Mouse (Mus musculus) embryonic facial prominence, embryonic 12.5 days (tissue): Measurements from ENCODE around the gene Kdelr2. TPM values are rescaled to one million over a fixed set of nuclear protein-coding genes. Genes with fewer than 3 reads are reported as not detected.

Experiments used
- ATAC-seq: fragments of 200-750 bp; cut with Nextera tagmentation; 2 replicates; pipeline ENCODE4 v1.8.0; 2017; ENCODE audit not compliant: insufficient number of reproducible peaks, insufficient read depth, low FRiP score, low TSS enrichment
- H3K27ac ChIP-seq: fragments of 300-500 bp; sonication (generic); 2 replicates; pipeline ENCODE4 v1.5.1; 2016; ENCODE audit warnings: mild to moderate bottlenecking
- H3K27me3 ChIP-seq: fragments of 300-500 bp; sonication (generic); 2 replicates; pipeline ENCODE4 v1.6.1; 2016; ENCODE audit warnings: mild to moderate bottlenecking, moderate library complexity
- H3K36me3 ChIP-seq: fragments of 300-500 bp; sonication (generic); 2 replicates; pipeline ENCODE4 v1.6.1; 2016; ENCODE audit warnings: mild to moderate bottlenecking
- H3K4me1 ChIP-seq: fragments of 300-500 bp; sonication (generic); 2 replicates; pipeline ENCODE4 v1.6.1; 2016
- H3K4me2 ChIP-seq: fragments of 300-500 bp; sonication (generic); replicated peaks from 2 replicates; pipeline ENCODE4 v1.6.1; 2016; ENCODE audit warnings: mild to moderate bottlenecking, moderate library complexity
- H3K4me3 ChIP-seq: fragments of 300-500 bp; sonication (generic); 2 replicates; pipeline ENCODE4 v1.5.1; 2016; ENCODE audit warnings: mild to moderate bottlenecking
- H3K9ac ChIP-seq: fragments of 300-500 bp; sonication (generic); 2 replicates; pipeline ENCODE4 v1.6.1; 2016; ENCODE audit warnings: mild to moderate bottlenecking, moderate library complexity
- H3K9me3 ChIP-seq: fragments of 300-500 bp; sonication (generic); 2 replicates; pipeline ENCODE4 v1.6.1; 2016; ENCODE audit warnings: mild to moderate bottlenecking, moderate library complexity
- WGBS: fragments of 180-500 bp; shearing (Covaris S2); methylation state at CpG from one replicate; pipeline ENCODE4 v1.1.7; 2016; 5-methylcytosine and 5-hydroxymethylcytosine counted together
- polyA plus RNA-seq: library from polyadenylated mRNA; unstranded; fragments of >200 nt; fragmentation: Nextera tagmentation; extraction: Ambion mirVana; gene quantifications from 2 replicates; pipeline ENCODE4 v1.2.1, GENCODE M21; 2016

Kdelr2 gene
- 288 and 302 TPM in 2 replicates for polyA plus RNA-seq

- H3K4me3 ChIP-seq = peak within 1 kb of the TSS; percentile 94
- no peaks in the 10 kb centered on the region for H3K27me3 ChIP-seq
- H3K9ac ChIP-seq = peak within 1 kb of the TSS; percentile 96
- peak within 1 kb of the TSS; percentile 89 for H3K27ac ChIP-seq
- no peaks in the 10 kb centered on the region for H3K9me3 ChIP-seq
- H3K36me3 ChIP-seq = peaks cover 31% of the 10 kb centered on the region; the same call in 1 of the 2 replicates
- peaks cover 17% of the 10 kb centered on the region for H3K4me1 ChIP-seq
- H3K4me2 ChIP-seq = peak within 1 kb of the TSS; percentile 79
- peak; percentile 90 for ATAC-seq
- WGBS = under 1% methylated on average over 72 of the region's 72 CpGs
Observed at GRCm38 (mm10) chr5:143403221-143404147, at the start of gene Kdelr2. TSS of gene Kdelr2 (plus strand) at chr5:143403838.

GRCm38 (mm10) chr5:143356017-143356416 is 47.6 kb upstream of the Kdelr2 start:
- no peaks in the 10 kb centered on the region for H3K9me3 ChIP-seq
- no peak overlapping the region for H3K9ac ChIP-seq
- no peak for ATAC-seq
- H3K27ac ChIP-seq = no peak overlapping the region
- no peaks in the 10 kb centered on the region for H3K36me3 ChIP-seq
- H3K4me2 ChIP-seq = no peak overlapping the region
- peaks cover 21% of the 10 kb centered on the region for H3K27me3 ChIP-seq
- H3K4me3 ChIP-seq = no peak overlapping the region
- WGBS = 37% methylated on average over 5 of the region's 5 CpGs
- peaks cover 8% of the 10 kb centered on the region; the same call in 1 of the 2 replicates for H3K4me1 ChIP-seq

- Histone ChIP-seq H3K4me2 (peak within 1 kb of the TSS; percentile 48), H3K9me3 (no peaks in the 10 kb centered on the region), H3K36me3 (no peaks in the 10 kb centered on the region), H3K27me3 (peaks cover 21% of the 10 kb centered on the region), H3K4me3 (peak within 1 kb of the TSS; percentile 26), H3K27ac (no peak within 1 kb of the TSS), H3K4me1 (peaks cover 8% of the 10 kb centered on the region; the same call in 1 of the 2 replicates), H3K9ac (peak within 1 kb of the TSS; percentile 8; the same call in 1 of the 2 replicates)
- ATAC-seq = no peak
- 10% methylated on average over 17 of the region's 17 CpGs for WGBS
Observed at GRCm38 (mm10) chr5:143356686-143357388, 46.8 kb upstream of the Kdelr2 start, which contains the start of gene Grid2ip. TSS of gene Grid2ip (plus strand) at chr5:143357338.

GRCm38 (mm10) chr5:143357564-143357963 is 46.1 kb upstream of the Kdelr2 start:
- Histone ChIP-seq H3K4me3 (peak overlapping the region; percentile 26), H3K9ac (peak overlapping the region; percentile 8; the same call in 1 of the 2 replicates), H3K27me3 (peaks cover 24% of the 10 kb centered on the region), H3K36me3 (no peaks in the 10 kb centered on the region), H3K4me2 (peak overlapping the region; percentile 48), H3K27ac (no peak overlapping the region), H3K9me3 (no peaks in the 10 kb centered on the region), H3K4me1 (peaks cover 8% of the 10 kb centered on the region; the same call in 1 of the 2 replicates)
- ATAC-seq = no peak
- WGBS = 2% methylated on average over 28 of the region's 28 CpGs

GRCm38 (mm10) chr5:143359263-143359662 is 44.4 kb upstream of the Kdelr2 start:
- Histone ChIP-seq H3K27me3 (peaks cover 40% of the 10 kb centered on the region), H3K4me1 (peaks cover 18% of the 10 kb centered on the region; the same call in 1 of the 2 replicates), H3K9me3 (no peaks in the 10 kb centered on the region), H3K4me2 (no peak overlapping the region), H3K36me3 (no peaks in the 10 kb centered on the region), H3K4me3 (no peak overlapping the region), H3K27ac (no peak overlapping the region), H3K9ac (no peak overlapping the region)
- 31% methylated on average over 7 of the region's 7 CpGs for WGBS
- ATAC-seq = no peak

GRCm38 (mm10) chr5:143360000-143360399 is 43.6 kb upstream of the Kdelr2 start:
- Histone ChIP-seq H3K27ac (no peak overlapping the region), H3K4me1 (peaks cover 24% of the 10 kb centered on the region; the same call in 1 of the 2 replicates), H3K36me3 (no peaks in the 10 kb centered on the region), H3K4me2 (no peak overlapping the region), H3K4me3 (no peak overlapping the region), H3K9me3 (no peaks in the 10 kb centered on the region), H3K9ac (no peak overlapping the region), H3K27me3 (peaks cover 47% of the 10 kb centered on the region)
- no peak for ATAC-seq
- 53% methylated on average over 5 of the region's 5 CpGs for WGBS

GRCm38 (mm10) chr5:143361428-143361827 is 42.2 kb upstream of the Kdelr2 start:
- no peak for ATAC-seq
- peaks cover 59% of the 10 kb centered on the region for H3K27me3 ChIP-seq
- no peaks in the 10 kb centered on the region for H3K36me3 ChIP-seq
- peaks cover 24% of the 10 kb centered on the region; the same call in 1 of the 2 replicates for H3K4me1 ChIP-seq
- H3K9me3 ChIP-seq = no peaks in the 10 kb centered on the region
- no peak overlapping the region for H3K9ac ChIP-seq
- WGBS = 63% methylated on average over 7 of the region's 7 CpGs
- no peak overlapping the region for H3K4me2 ChIP-seq
- no peak overlapping the region for H3K27ac ChIP-seq
- H3K4me3 ChIP-seq = no peak overlapping the region

GRCm38 (mm10) chr5:143363678-143364615 is 39.7 kb upstream of the Kdelr2 start:
- WGBS = under 1% methylated on average over 47 of the region's 47 CpGs

GRCm38 (mm10) chr5:143367931-143368330 is 35.7 kb upstream of the Kdelr2 start:
- Histone ChIP-seq H3K4me3 (no peak overlapping the region), H3K9me3 (no peaks in the 10 kb centered on the region), H3K36me3 (no peaks in the 10 kb centered on the region), H3K9ac (no peak overlapping the region), H3K4me1 (peaks cover 26% of the 10 kb centered on the region), H3K27ac (no peak overlapping the region), H3K27me3 (peaks cover 90% of the 10 kb centered on the region), H3K4me2 (no peak overlapping the region)
- no peak for ATAC-seq
- 75% methylated on average over 3 of the region's 3 CpGs for WGBS

More at GRCm38 (mm10) chr5:143363678-143364615, 39.7 kb upstream of the Kdelr2 start:
- no peaks in the 10 kb centered on the region for H3K9me3 ChIP-seq
- peak overlapping the region; percentile 45 for H3K4me3 ChIP-seq
- H3K4me2 ChIP-seq = peak overlapping the region; percentile 93
- peak overlapping the region; percentile 57 for H3K9ac ChIP-seq
- no peak overlapping the region for H3K27ac ChIP-seq
- ATAC-seq = peak; percentile 76; the same call in 1 of the 2 replicates
- no peaks in the 10 kb centered on the region for H3K36me3 ChIP-seq
- H3K27me3 ChIP-seq = peaks cover 56% of the 10 kb centered on the region
- peaks cover 16% of the 10 kb centered on the region; the same call in 1 of the 2 replicates for H3K4me1 ChIP-seq

- Histone ChIP-seq H3K9me3 (no peaks in the 10 kb centered on the region), H3K4me3 (peak overlapping the region; percentile 20), H3K4me2 (peak overlapping the region; percentile 47), H3K9ac (0 out of 2 replicates have a peak overlapping the region, but pooled peaks have one; percentile 19), H3K27me3 (peaks cover 90% of the 10 kb centered on the region), H3K4me1 (peaks cover 13% of the 10 kb centered on the region), H3K36me3 (no peaks in the 10 kb centered on the region), H3K27ac (no peak overlapping the region)
- ATAC-seq = no peak
- 1% methylated on average over 36 of the region's 36 CpGs for WGBS
Observed at GRCm38 (mm10) chr5:143369611-143370255, 33.9 kb upstream of the Kdelr2 start.
